Mouse (Mus musculus): ENCODE results near the gene Gm1993. TPM values are rescaled to one million over a fixed set of nuclear protein-coding genes. Genes with fewer than 3 reads are reported as not detected.

The Gm1993 gene
- not detected for polyA plus RNA-seq (2015; fragmentation: Illumina TruSeq; extraction: RNeasy Lipid Tissue Mini Kit (QIAGEN cat#74804); ENCODE audit: low read depth, low replicate concordance)

GRCm38 (mm10) chrX:25570352-25570751 is at the start of gene Gm1993:
Gene Gm1993, minus strand, starts transcription at chrX:25570452.

Data from brain, adult 10 weeks (tissue).